Mouse (Mus musculus) hindbrain, embryonic 16.5 days (tissue): ENCODE results near the gene Nckap5l. TPM values are rescaled to one million over a fixed set of nuclear protein-coding genes. Genes with fewer than 3 reads are reported as not detected.
"Not testable (repeated sequence)": the region's sequence is repeated elsewhere in the genome, so short reads cannot be mapped to it uniquely, and the experiment has no call there.

Source experiments
- ATAC-seq: fragments of 200-750 bp; cut with Nextera tagmentation; 2 replicates; pipeline ENCODE4 v1.8.0; 2017; ENCODE audit warnings: moderate TSS enrichment, moderate library complexity
- H3K27ac ChIP-seq: fragments of 300-500 bp; sonication (generic); 2 replicates; pipeline ENCODE4 v1.5.1; 2014; ENCODE audit warnings: low read depth, mild to moderate bottlenecking, control low read depth, low read length, moderate library complexity
- H3K27me3 ChIP-seq: fragments of 300-500 bp; sonication (generic); replicated peaks from 2 replicates; pipeline ENCODE4 v1.6.1; 2014; ENCODE audit warnings: low read length; ENCODE audit not compliant: control insufficient read depth, insufficient read depth
- H3K36me3 ChIP-seq: fragments of 300-500 bp; sonication (generic); 2 replicates; pipeline ENCODE4 v1.6.1; 2014; ENCODE audit warnings: mild to moderate bottlenecking, low read length, moderate library complexity, mixed read lengths; ENCODE audit not compliant: control insufficient read depth, insufficient read depth
- H3K4me1 ChIP-seq: fragments of 300-500 bp; sonication (generic); 2 replicates; pipeline ENCODE4 v1.6.1; 2014; ENCODE audit warnings: low read depth, low read length; ENCODE audit not compliant: control insufficient read depth, insufficient read depth
- H3K4me2 ChIP-seq: fragments of 300-500 bp; sonication (generic); 2 replicates; pipeline ENCODE4 v1.6.1; 2014; ENCODE audit warnings: mild to moderate bottlenecking, low read length, control low read depth, moderate library complexity
- H3K4me3 ChIP-seq: fragments of 300-500 bp; sonication (generic); 2 replicates; pipeline ENCODE4 v1.5.1; 2014; ENCODE audit warnings: mild to moderate bottlenecking, low read length, control low read depth, moderate library complexity
- H3K9ac ChIP-seq: fragments of 300-500 bp; sonication (generic); 2 replicates; pipeline ENCODE4 v1.6.1; 2014; ENCODE audit warnings: low read depth, mild to moderate bottlenecking, control low read depth, low read length, moderate library complexity
- H3K9me3 ChIP-seq: fragments of 300-500 bp; sonication (generic); 2 replicates; pipeline ENCODE4 v1.6.1; 2014; ENCODE audit warnings: mild to moderate bottlenecking, low read length, moderate library complexity; ENCODE audit not compliant: control insufficient read depth
- WGBS: fragments of 180-500 bp; shearing (Covaris S2); extraction: QIAGEN DNeasy Blood & Tissue Kit; methylation state at CpG from one replicate; pipeline ENCODE4 v1.1.7; 2014; 5-methylcytosine and 5-hydroxymethylcytosine counted together
- polyA plus RNA-seq: library from polyadenylated mRNA; unstranded; fragments of >200 nt; fragmentation: Nextera tagmentation; extraction: Ambion mirVana; gene quantifications from 2 replicates; pipeline ENCODE4 v1.2.1, GENCODE M21; 2015

Gene Nckap5l
- polyA plus RNA-seq, 1 experiment from 2014 or later = 11.6 TPM

DNA sequence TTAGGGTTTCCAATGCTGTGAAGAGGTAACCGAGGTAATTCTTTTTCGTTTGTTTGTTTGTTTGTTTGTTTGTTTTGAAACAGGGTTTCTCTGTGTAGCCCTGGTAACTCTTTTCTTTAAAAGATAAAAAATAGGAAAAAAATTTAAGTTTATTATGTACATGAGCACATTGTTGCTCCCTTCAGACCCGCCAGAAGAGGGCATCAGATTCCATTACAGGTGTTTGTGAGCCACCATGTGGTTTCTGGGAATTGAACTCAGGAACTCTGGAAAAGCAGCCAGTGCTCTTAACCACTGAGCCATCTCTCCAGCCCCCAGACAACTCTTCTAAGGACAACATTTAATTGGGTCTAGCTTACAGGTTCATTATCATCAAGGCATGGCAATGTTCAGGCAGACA is 71.4 kb downstream of the Nckap5l start:
- H3K27me3 ChIP-seq, H3K4me1 ChIP-seq, H3K9me3 ChIP-seq, H3K27ac ChIP-seq, H3K4me2 ChIP-seq, H3K9ac ChIP-seq, ATAC-seq, H3K36me3 ChIP-seq, H3K4me3 ChIP-seq: not testable (repeated sequence)
- 75% methylated on average over 3 of the region's 3 CpGs for WGBS

DNA sequence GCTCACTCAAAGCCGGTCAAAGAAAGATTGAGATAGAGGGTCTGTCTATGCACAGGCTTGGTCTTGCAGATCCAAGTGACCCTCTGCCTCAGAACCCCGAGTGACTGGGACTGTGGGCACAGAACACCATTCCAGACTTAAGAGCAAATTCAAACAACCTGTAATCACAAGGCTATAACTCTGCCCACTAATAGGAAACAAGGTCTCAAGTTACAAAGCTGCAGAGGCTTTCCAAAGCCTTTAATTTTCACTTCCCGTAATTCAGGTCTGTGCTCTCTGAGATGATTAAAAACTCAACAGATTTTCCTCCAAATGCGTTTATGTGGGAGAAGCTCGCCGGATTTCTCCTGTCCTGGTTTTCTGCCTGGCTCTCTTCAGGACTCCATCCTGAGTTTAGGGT is 73.5 kb downstream of the Nckap5l start:
- Histone ChIP-seq H3K36me3 (no peaks in the 10 kb centered on the region), H3K27me3 (no peaks in the 10 kb centered on the region), H3K4me3 (no peak overlapping the region), H3K4me2 (no peak overlapping the region), H3K9ac (no peak overlapping the region), H3K27ac (no peak overlapping the region), H3K9me3 (no peaks in the 10 kb centered on the region), H3K4me1 (no peaks in the 10 kb centered on the region)
- no peak for ATAC-seq
- WGBS = 83% methylated on average over 6 of the region's 6 CpGs

DNA sequence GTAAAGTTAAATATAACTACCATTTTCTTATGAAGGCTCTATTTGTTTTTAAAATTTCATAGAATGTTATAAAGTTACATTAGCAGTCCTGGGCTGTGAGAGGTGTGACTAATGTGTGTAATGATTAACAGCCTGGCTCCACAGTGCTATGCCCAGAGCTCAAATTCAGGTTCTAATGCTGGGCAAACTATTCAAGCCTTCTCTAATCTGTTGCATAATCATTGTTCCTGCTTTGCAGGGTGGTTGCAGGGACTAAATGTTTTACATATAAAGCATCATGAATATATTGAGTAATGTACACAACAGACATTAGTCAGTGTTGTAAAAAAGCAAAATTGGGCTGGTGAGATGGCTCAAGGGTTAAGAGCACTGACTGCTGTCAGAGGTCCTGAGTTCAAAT is 74.7 kb downstream of the Nckap5l start:
- Histone ChIP-seq H3K4me3 (no peak overlapping the region), H3K36me3 (no peaks in the 10 kb centered on the region), H3K9me3 (no peaks in the 10 kb centered on the region), H3K4me2 (no peak overlapping the region), H3K9ac (no peak overlapping the region), H3K4me1 (no peaks in the 10 kb centered on the region), H3K27ac (no peak overlapping the region), H3K27me3 (no peaks in the 10 kb centered on the region)
- ATAC-seq = no peak

DNA sequence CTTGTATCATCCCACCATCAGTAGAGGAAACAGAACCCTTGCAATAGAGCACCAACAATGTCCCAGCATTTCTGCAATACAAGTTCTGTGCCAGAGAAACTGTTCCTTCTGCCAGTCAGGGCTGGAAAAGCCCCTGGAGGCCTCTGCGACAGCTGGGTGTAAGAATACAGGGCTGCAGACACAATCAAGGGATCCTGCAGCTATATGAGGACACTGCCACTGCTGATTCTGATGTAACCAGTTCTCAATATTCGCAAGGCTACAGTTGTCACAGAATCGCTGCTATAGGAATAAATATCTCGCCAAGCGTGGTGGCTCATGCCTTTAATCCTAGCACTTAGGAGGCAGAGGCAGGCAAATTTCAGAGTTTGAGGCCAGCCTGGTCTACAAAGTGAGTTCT is 81.3 kb downstream of the Nckap5l start:
- 88% methylated on average over 5 of the region's 5 CpGs for WGBS
- Histone ChIP-seq H3K27me3 (no peaks in the 10 kb centered on the region), H3K27ac (no peak overlapping the region)

DNA sequence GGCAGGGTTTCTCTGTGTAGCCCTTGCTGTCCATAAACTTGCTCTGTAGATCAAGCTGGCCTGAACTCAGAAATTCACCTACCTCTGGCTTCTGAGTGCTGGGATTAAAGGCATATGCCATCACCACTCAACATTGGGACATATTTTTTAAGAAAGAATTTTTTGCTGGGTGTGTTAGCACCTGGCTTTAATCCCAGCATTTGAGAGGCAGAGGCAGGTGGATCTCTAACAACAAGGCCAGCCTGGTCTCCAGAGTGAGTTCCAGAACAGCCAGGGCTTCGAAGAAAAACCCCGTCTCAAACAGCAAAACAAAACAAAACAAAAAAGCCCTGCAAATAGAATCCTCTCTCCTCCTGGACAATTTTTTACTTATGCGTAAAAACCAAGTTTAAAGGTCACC is 82.0 kb downstream of the Nckap5l start:
- Histone ChIP-seq H3K4me1 (peaks cover 1% of the 10 kb centered on the region; the same call in 1 of the 2 replicates), H3K9me3 (no peaks in the 10 kb centered on the region), H3K9ac (no peak overlapping the region), H3K27me3 (no peaks in the 10 kb centered on the region), H3K36me3 (no peaks in the 10 kb centered on the region), H3K4me3 (no peak overlapping the region), H3K27ac (no peak overlapping the region), H3K4me2 (no peak overlapping the region)
- ATAC-seq = no peak
- 87% methylated on average over 3 of the region's 3 CpGs for WGBS

More for the DNA sequence above, 81.3 kb downstream of the Nckap5l start:
- Histone ChIP-seq H3K4me1 (no peaks in the 10 kb centered on the region), H3K4me3 (no peak overlapping the region), H3K9ac (no peak overlapping the region), H3K4me2 (no peak overlapping the region), H3K9me3 (no peaks in the 10 kb centered on the region), H3K36me3 (no peaks in the 10 kb centered on the region)
- no peak for ATAC-seq

DNA sequence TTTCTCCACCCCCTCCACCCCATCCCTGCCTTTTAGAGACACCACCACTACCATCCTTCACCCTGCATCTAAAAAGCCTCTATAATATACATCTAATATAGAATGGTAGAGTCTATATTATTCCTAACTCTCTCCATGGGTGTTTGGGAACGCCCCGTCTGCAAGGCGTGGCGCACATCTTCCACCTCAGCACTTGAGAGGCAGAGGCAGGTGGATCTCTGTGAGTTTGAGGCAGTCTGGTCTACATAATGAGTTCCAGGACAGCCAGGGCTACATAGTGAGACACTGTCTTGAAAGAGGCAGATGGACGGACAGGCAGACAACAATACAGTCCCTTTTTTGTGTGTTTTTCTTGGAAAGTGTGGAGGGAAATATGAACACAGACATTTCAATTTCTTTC is 82.5 kb downstream of the Nckap5l start:
- Histone ChIP-seq H3K27me3 (no peaks in the 10 kb centered on the region), H3K4me1 (peaks cover 3% of the 10 kb centered on the region; the same call in 1 of the 2 replicates), H3K9ac (no peak overlapping the region), H3K4me3 (no peak overlapping the region), H3K36me3 (no peaks in the 10 kb centered on the region), H3K4me2 (no peak overlapping the region), H3K9me3 (no peaks in the 10 kb centered on the region), H3K27ac (no peak overlapping the region)
- 89% methylated on average over 5 of the region's 5 CpGs for WGBS
- ATAC-seq = no peak

DNA sequence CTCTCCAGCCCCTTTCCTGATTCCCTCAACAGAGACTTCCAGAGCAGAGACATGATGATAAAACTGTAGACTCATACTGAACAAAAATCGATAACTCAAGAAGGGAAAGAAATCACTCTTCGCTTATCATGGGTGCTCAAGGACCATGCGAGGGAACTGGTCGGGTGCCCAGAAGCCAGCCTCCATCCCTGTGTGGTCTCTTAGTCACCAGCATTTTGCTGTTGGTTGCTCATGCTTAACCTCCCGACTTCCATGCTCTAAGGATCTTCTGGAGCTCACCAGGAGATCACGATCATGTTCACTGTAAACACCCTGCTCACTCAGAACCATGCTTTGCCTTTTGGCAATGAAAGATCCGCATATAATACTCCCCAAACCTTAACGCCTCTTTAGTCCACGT is 84.8 kb downstream of the Nckap5l start:
- H3K36me3 ChIP-seq = no peaks in the 10 kb centered on the region
- H3K4me3 ChIP-seq = no peak overlapping the region
- 82% methylated on average over 9 of the region's 9 CpGs for WGBS
- H3K27me3 ChIP-seq = no peaks in the 10 kb centered on the region
- H3K27ac ChIP-seq = no peak overlapping the region
- no peak for ATAC-seq
- H3K9me3 ChIP-seq = no peaks in the 10 kb centered on the region
- no peak overlapping the region for H3K4me2 ChIP-seq
- H3K4me1 ChIP-seq = peaks cover 14% of the 10 kb centered on the region
- no peak overlapping the region for H3K9ac ChIP-seq

Other genes starting within 250 kb of the Nckap5l start
- gene Kcnh3, start 232.9 kb downstream of the Nckap5l start, polyA plus RNA-seq = 1.1 TPM in 2 replicates
- 204 and 215 TPM in 2 replicates for gene Mcrs1, start 205.8 kb downstream of the Nckap5l start, polyA plus RNA-seq
- 114 and 117 TPM in 2 replicates for gene Prpf40b, start 162.7 kb downstream of the Nckap5l start, polyA plus RNA-seq
- 0.85 and 1.2 TPM in 2 replicates for gene Fam186b, start 161.9 kb downstream of the Nckap5l start, polyA plus RNA-seq
- 7.4 and 9.7 TPM in 2 replicates for gene Fmnl3, start 87.3 kb downstream of the Nckap5l start, polyA plus RNA-seq
- 346 and 350 TPM in 2 replicates for gene Tmbim6, start 64.9 kb downstream of the Nckap5l start, polyA plus RNA-seq
- 16.8 and 17.7 TPM in 2 replicates for gene Bcdin3d, start 17.0 kb upstream of the Nckap5l start, polyA plus RNA-seq
- 58.2 and 66.8 TPM in 2 replicates for gene Faim2, start 70.4 kb upstream of the Nckap5l start, polyA plus RNA-seq
- gene Aqp2, start 121.3 kb upstream of the Nckap5l start, polyA plus RNA-seq = 0.11 TPM in 1 of 2 replicates, not detected in the other
- 0.70 and 0.95 TPM in 2 replicates for gene Aqp5, start 133.0 kb upstream of the Nckap5l start, polyA plus RNA-seq
- 0.68 and 0.70 TPM in 2 replicates for gene Aqp6, start 143.7 kb upstream of the Nckap5l start, polyA plus RNA-seq
- gene Racgap1, start 193.9 kb upstream of the Nckap5l start, polyA plus RNA-seq = 56.7 and 64.6 TPM in 2 replicates
- 45.1 and 59.4 TPM in 2 replicates for gene Asic1, start 212.6 kb upstream of the Nckap5l start, polyA plus RNA-seq
- 71.7 and 86.2 TPM in 2 replicates for gene Smarcd1, start 244.4 kb upstream of the Nckap5l start, polyA plus RNA-seq
- not detected in 2 replicates for gene Gm17349, start 247.7 kb upstream of the Nckap5l start, polyA plus RNA-seq